Mouse (Mus musculus) erythroblast, embryonic 14.5 days (primary cell): ENCODE measurements around the gene Sirt4.

Experiments used
- GATA1 ChIP-seq: IDR thresholded peaks from 2 replicates; pipeline ENCODE4 v1.6.1; 2012; ENCODE audit warnings: low read length, inconsistent platforms, mixed read lengths
- TAL1 ChIP-seq: IDR thresholded peaks from 3 replicates; pipeline ENCODE4 v1.6.1; 2012; ENCODE audit warnings: low read length, inconsistent platforms, mixed read lengths

DNA sequence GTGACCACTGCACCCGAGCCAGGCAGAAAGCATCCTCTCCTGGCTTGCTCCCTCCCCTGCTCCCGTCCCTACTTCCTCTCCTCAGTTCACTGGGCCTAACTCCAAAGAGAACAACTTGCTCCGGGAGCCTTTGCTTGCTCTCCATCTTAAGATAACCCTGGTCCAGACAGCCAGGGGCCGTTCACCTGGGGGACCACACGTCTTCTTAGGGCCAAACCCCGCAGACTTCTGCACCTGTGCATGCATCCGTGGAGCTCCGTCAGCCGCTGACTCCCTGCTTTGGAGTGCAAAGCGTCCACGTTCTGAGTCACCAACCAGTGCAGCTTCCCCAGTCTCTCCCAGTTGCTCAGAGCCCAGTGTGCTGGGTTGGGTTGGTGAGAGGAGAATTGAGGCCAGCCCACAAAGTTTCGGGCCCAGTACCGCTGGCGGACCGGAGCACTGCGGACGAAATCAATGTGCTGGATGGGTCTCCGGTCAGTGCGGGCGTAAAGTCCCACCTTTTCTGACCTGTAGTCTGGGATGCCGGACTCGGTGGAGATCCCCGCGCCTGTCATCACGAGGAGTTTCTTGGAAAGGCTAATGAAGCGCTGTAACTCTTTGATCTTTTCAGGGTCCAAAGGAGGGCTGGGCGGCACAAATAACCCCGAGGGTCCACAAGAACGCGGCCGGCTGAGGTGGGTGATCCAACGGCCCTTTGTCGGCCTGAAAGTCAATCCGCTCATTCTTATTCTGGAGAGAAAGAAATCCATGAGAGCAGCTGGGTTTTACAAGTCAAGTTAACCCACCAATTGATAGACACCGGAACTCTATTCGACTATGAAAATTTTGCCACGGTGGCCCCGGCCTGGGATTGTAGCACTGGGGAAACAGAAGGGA is 1.9 kb downstream of the Sirt4 start:
- no peak for TF ChIP-seq GATA1
- TF ChIP-seq TAL1, result no peak
